Mouse (Mus musculus) lung, postnatal 0 days (tissue): ENCODE data around the gene Gm8773.

Experiments used
- CTCF ChIP-seq: IDR thresholded peaks from 2 replicates; pipeline ENCODE4 v1.5.1; 2016; ENCODE audit warnings: antibody characterized with exemption, mild to moderate bottlenecking
- EP300 ChIP-seq: IDR thresholded peaks from 2 replicates; pipeline ENCODE4 v1.6.1; 2016; ENCODE audit warnings: antibody characterized with exemption, mild to moderate bottlenecking, control low read depth

DNA sequence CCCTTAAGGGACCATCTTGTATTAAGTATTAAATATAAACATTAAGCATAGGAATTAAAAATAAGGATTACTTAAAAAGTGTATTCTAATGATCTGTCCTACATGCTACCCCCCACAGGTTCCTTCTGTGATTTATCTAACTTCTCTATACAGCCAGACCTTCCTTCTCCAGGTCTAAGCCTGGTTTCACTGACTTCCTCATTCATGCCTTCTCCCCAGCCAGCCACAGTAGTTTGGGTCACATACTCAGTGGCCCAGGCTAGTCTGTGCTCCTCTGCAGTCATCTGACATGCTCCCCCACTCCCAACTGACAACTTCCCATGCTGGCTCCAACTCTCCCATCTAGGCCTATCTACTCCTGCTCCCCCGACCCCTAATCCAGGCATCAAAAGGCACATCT lies 22.5 kb upstream of the Gm8773 start:
- TF ChIP-seq CTCF (no peak), EP300 (no peak)
